Mouse (Mus musculus): Measurements from ENCODE around the gene Astl. TPM values are rescaled to one million over a fixed set of nuclear protein-coding genes. Genes with fewer than 3 reads are reported as not detected.

The Astl gene
- polyA plus RNA-seq, 1 experiment from 2014 or later, result not detected

DNA sequence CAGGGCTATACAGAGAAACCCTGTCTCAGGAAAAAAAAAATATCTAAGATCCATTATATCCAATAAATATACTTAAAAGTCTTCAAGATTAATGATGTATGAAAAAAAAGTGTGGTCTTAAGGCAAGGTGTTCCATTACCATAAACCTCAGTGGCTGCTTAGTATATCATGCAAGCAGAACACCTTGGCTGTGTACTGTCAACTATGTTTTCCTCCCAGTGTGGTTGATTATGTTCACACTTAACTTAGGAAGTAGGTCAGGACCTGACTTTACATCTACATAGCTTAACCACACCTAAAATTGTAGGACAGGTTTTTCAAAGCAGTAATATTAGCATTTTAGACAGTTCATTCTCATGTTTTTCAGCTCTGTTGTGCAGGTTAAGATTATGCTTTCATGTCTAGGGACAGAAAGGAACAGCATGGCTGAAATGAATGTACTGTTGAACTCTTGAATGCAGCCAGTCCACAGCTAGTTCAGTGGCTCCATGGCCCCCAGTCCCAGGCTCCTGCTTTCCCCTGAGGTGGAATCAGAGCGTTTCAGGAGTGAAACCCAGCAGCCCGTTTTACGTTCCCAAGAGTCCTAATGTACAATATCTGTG, 33.7 kb upstream of the Astl start:
- no peak overlapping the region for H3K9ac ChIP-seq (ENCODE audit: low read length)
- H3K4me1 ChIP-seq (ENCODE audit: control insufficient read depth in 2 of 2, insufficient read depth in 2 of 2, low read length in 2 of 2), result no peaks in the 10 kb centered on the region
- 83% methylated on average over 3 of the region's 3 CpGs for WGBS
- H3K9me3 ChIP-seq (ENCODE audit: control insufficient read depth, low read length), result no peaks in the 10 kb centered on the region
- no peaks in the 10 kb centered on the region for H3K27me3 ChIP-seq (ENCODE audit: control insufficient read depth, insufficient read depth, low read length)
- no peak overlapping the region for H3K4me2 ChIP-seq (ENCODE audit: low read length)
- no peak for ATAC-seq (ENCODE audit: insufficient number of reproducible peaks, insufficient read depth, low FRiP score, low read depth)
- no peak overlapping the region for H3K27ac ChIP-seq (replicated peaks in 1 of 2; ENCODE audit: control insufficient read depth in 1 of 2, insufficient read depth in 1 of 2, low read depth in 2 of 2, low read length in 2 of 2)
- H3K36me3 ChIP-seq (ENCODE audit: control insufficient read depth, insufficient read depth, low read length), result peaks cover 26% of the 10 kb centered on the region
- no peak overlapping the region for H3K4me3 ChIP-seq (ENCODE audit: control insufficient read depth in 1 of 2, insufficient read depth in 1 of 2, low read depth in 1 of 2, low read length in 2 of 2)

DNA sequence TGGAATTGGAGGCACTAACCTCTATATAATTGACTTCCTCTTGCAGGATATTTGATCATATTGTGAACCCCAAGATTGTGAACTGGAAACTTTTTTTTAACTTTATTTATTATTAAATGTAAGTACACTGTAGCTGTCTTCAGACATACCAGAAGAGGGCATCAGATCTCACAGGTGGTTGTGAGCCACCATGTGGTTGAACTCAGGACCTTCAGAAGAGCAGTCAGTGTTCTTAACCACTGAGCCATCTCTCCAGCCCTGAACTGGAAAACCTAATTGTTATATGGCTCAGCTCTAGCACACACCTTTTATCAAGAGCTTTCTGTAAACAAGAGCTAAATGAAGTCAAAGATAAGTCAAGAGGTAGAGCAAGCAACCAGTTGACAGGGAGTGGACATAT, 32.3 kb upstream of the Astl start:
- no peaks in the 10 kb centered on the region for H3K9me3 ChIP-seq (ENCODE audit: control insufficient read depth, low read length)
- no peak overlapping the region for H3K27ac ChIP-seq (replicated peaks in 1 of 2; ENCODE audit: control insufficient read depth in 1 of 2, insufficient read depth in 1 of 2, low read depth in 2 of 2, low read length in 2 of 2)
- H3K4me3 ChIP-seq (ENCODE audit: control insufficient read depth in 1 of 2, insufficient read depth in 1 of 2, low read depth in 1 of 2, low read length in 2 of 2), result no peak overlapping the region
- ATAC-seq (ENCODE audit: insufficient number of reproducible peaks, insufficient read depth, low FRiP score, low read depth), result no peak
- H3K4me2 ChIP-seq (ENCODE audit: low read length), result no peak overlapping the region
- H3K4me1 ChIP-seq (ENCODE audit: control insufficient read depth in 2 of 2, insufficient read depth in 2 of 2, low read length in 2 of 2), result no peaks in the 10 kb centered on the region
- no peak overlapping the region for H3K9ac ChIP-seq (ENCODE audit: low read length)
- no peaks in the 10 kb centered on the region for H3K27me3 ChIP-seq (ENCODE audit: control insufficient read depth, insufficient read depth, low read length)
- H3K36me3 ChIP-seq (ENCODE audit: control insufficient read depth, insufficient read depth, low read length), result peaks cover 12% of the 10 kb centered on the region; the same call in 1 of the 2 replicates

DNA sequence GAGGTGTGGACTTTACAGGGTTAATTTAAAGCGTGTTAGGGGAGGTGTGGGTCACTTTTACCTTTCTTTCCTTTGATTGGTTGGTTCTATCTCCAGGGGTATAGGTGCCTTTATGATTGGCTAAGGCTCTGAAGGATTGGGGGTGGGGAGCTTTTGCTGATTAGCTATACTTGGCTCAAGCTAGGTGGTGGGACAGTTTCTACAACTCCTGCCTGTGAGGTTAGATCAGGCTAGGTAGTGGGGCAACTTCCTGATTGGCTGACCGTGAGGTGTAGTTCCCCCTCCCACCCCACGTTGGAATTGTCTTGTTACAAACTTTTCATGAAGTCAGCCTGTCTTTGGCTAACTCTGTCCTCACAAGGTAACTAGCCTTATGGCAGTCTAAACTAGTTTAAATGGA, 31.3 kb upstream of the Astl start:
- Histone ChIP-seq H3K27me3 (ENCODE audit: control insufficient read depth, insufficient read depth, low read length) (no peaks in the 10 kb centered on the region), H3K9me3 (ENCODE audit: control insufficient read depth, low read length) (no peaks in the 10 kb centered on the region), H3K4me1 (ENCODE audit: control insufficient read depth in 2 of 2, insufficient read depth in 2 of 2, low read length in 2 of 2) (no peaks in the 10 kb centered on the region), H3K9ac (ENCODE audit: low read length) (no peak overlapping the region), H3K36me3 (ENCODE audit: control insufficient read depth, insufficient read depth, low read length) (peaks cover 2% of the 10 kb centered on the region; the same call in 1 of the 2 replicates), H3K4me3 (ENCODE audit: control insufficient read depth in 1 of 2, insufficient read depth in 1 of 2, low read depth in 1 of 2, low read length in 2 of 2) (no peak overlapping the region), H3K4me2 (ENCODE audit: low read length) (no peak overlapping the region), H3K27ac (replicated peaks in 1 of 2; ENCODE audit: control insufficient read depth in 1 of 2, insufficient read depth in 1 of 2, low read depth in 2 of 2, low read length in 2 of 2) (no peak overlapping the region)
- no peak for ATAC-seq (ENCODE audit: insufficient number of reproducible peaks, insufficient read depth, low FRiP score, low read depth)
- WGBS, result 49% methylated on average over 3 of the region's 3 CpGs

DNA sequence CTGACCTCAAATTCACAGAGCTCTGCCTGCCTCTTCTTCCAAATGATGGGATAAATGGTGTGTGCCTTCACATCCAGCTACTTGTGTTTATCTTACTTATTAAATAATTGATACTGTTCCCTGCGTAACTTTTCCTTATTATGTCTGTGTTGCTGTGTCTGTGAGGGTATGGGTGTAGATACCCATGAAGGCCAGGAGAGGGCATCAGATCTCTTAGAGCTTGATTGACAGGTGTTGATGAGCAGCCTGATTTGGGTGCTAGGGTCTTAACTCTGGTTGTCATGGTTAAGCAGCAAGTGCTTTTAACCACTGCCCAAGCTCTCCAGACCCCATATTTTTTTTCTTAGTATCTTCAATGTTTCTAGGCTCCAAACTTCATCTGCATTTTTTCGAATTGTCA, 29.8 kb upstream of the Astl start:
- H3K4me1 ChIP-seq (ENCODE audit: control insufficient read depth in 2 of 2, insufficient read depth in 2 of 2, low read length in 2 of 2), result 0 out of 4 replicates have a peak, but pooled peaks cover 0 to under 1% of the 10 kb centered on the region in 2 experiments
- H3K36me3 ChIP-seq (ENCODE audit: control insufficient read depth, insufficient read depth, low read length), result no peaks in the 10 kb centered on the region
- H3K9ac ChIP-seq (ENCODE audit: low read length), result no peak overlapping the region
- no peak overlapping the region for H3K27ac ChIP-seq (replicated peaks in 1 of 2; ENCODE audit: control insufficient read depth in 1 of 2, insufficient read depth in 1 of 2, low read depth in 2 of 2, low read length in 2 of 2)
- H3K27me3 ChIP-seq (ENCODE audit: control insufficient read depth, insufficient read depth, low read length), result no peaks in the 10 kb centered on the region
- 94% methylated on average over 2 of the region's 2 CpGs for WGBS
- no peak overlapping the region for H3K4me2 ChIP-seq (ENCODE audit: low read length)
- no peak for ATAC-seq (ENCODE audit: insufficient number of reproducible peaks, insufficient read depth, low FRiP score, low read depth)
- H3K9me3 ChIP-seq (ENCODE audit: control insufficient read depth, low read length), result no peaks in the 10 kb centered on the region
- no peak overlapping the region for H3K4me3 ChIP-seq (ENCODE audit: control insufficient read depth in 1 of 2, insufficient read depth in 1 of 2, low read depth in 1 of 2, low read length in 2 of 2)

DNA sequence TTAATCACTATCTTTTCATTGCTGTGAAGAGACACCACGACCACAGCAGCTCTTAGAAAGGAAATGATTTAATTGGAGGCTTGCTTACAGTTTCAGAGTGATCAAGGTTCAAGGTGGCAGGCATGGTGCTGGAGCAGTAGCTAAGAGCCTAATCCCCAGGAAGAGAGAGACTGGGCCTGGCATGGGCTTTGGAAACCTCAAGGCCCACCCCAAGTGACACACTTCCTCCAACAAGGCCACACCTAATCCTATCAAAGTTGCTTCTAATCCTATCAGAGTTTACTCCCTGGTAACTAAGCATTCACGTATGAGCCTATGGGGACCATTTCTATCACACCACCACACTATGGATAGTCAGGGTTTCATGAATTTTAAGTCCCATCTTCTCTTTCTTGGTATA, 28.2 kb upstream of the Astl start:
- ATAC-seq (ENCODE audit: insufficient number of reproducible peaks, insufficient read depth, low FRiP score, low read depth), result no peak
- 33% methylated on average over 2 of the region's 2 CpGs for WGBS
- Histone ChIP-seq H3K27ac (replicated peaks in 1 of 2; ENCODE audit: control insufficient read depth in 1 of 2, insufficient read depth in 1 of 2, low read depth in 2 of 2, low read length in 2 of 2) (no peak overlapping the region), H3K36me3 (ENCODE audit: control insufficient read depth, insufficient read depth, low read length) (no peaks in the 10 kb centered on the region), H3K4me2 (ENCODE audit: low read length) (no peak overlapping the region), H3K27me3 (ENCODE audit: control insufficient read depth, insufficient read depth, low read length) (no peaks in the 10 kb centered on the region), H3K9ac (ENCODE audit: low read length) (no peak overlapping the region), H3K4me3 (ENCODE audit: control insufficient read depth in 1 of 2, insufficient read depth in 1 of 2, low read depth in 1 of 2, low read length in 2 of 2) (no peak overlapping the region), H3K4me1 (ENCODE audit: control insufficient read depth in 2 of 2, insufficient read depth in 2 of 2, low read length in 2 of 2) (0 out of 4 replicates have a peak, but pooled peaks cover 2 to 4% of the 10 kb centered on the region in 2 experiments), H3K9me3 (ENCODE audit: control insufficient read depth, low read length) (no peaks in the 10 kb centered on the region)

DNA sequence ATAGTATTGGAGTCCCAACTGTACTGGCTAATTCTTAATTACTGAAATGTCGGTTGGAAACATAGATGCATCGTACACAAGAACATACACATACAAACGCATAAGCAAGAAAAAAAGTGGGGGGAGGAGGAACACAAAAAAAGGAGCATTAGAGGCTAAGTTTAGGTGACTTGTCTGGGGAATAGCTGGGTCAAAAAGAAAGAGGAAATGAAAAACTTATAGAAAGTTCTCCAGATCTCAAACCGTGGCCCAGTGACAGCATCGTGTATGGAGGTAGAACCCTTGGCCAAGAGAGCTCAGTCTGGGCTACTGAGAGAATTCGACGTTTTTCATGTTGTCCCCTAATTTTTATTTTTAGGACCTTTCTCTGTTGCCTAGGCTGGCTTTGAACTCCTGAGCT, 27.8 kb upstream of the Astl start:
- ATAC-seq (ENCODE audit: insufficient number of reproducible peaks, insufficient read depth, low FRiP score, low read depth), result no peak
- Histone ChIP-seq H3K9me3 (ENCODE audit: control insufficient read depth, low read length) (no peaks in the 10 kb centered on the region), H3K36me3 (ENCODE audit: control insufficient read depth, insufficient read depth, low read length) (no peaks in the 10 kb centered on the region), H3K4me1 (ENCODE audit: control insufficient read depth in 2 of 2, insufficient read depth in 2 of 2, low read length in 2 of 2) (0 out of 4 replicates have a peak, but pooled peaks cover 2 to 4% of the 10 kb centered on the region in 2 experiments), H3K27ac (replicated peaks in 1 of 2; ENCODE audit: control insufficient read depth in 1 of 2, insufficient read depth in 1 of 2, low read depth in 2 of 2, low read length in 2 of 2) (no peak overlapping the region), H3K4me2 (ENCODE audit: low read length) (no peak overlapping the region), H3K4me3 (ENCODE audit: control insufficient read depth in 1 of 2, insufficient read depth in 1 of 2, low read depth in 1 of 2, low read length in 2 of 2) (no peak overlapping the region), H3K9ac (ENCODE audit: low read length) (no peak overlapping the region), H3K27me3 (ENCODE audit: control insufficient read depth, insufficient read depth, low read length) (no peaks in the 10 kb centered on the region)
- WGBS, result 85% methylated on average over 7 of the region's 7 CpGs

DNA sequence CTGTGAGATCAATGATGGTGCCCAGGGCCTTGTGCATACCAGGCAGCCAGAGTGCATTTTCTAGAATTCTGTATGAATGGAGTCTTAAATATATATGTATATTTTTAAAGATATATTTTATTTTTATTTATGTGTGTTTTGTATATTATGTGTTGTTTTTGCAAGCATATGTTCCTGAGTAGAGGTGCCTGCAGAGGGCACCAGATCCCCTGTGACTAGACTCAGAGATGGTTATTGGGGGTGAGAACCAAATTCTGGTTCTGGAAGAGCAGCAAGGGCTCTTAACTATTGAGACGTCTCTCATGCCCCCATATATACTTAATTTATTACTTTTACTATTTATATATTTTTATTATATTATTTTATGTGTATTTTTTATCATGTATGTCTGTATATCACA, 27.2 kb upstream of the Astl start:
- H3K27me3 ChIP-seq (ENCODE audit: control insufficient read depth, insufficient read depth, low read length), result no peaks in the 10 kb centered on the region
- 86% methylated on average over 1 of the region's 1 CpGs for WGBS
- no peak overlapping the region for H3K4me3 ChIP-seq (ENCODE audit: control insufficient read depth in 1 of 2, insufficient read depth in 1 of 2, low read depth in 1 of 2, low read length in 2 of 2)
- ATAC-seq (ENCODE audit: insufficient number of reproducible peaks, insufficient read depth, low FRiP score, low read depth), result no peak
- H3K4me2 ChIP-seq (ENCODE audit: low read length), result no peak overlapping the region
- H3K27ac ChIP-seq (replicated peaks in 1 of 2; ENCODE audit: control insufficient read depth in 1 of 2, insufficient read depth in 1 of 2, low read depth in 2 of 2, low read length in 2 of 2), result no peak overlapping the region
- no peak overlapping the region for H3K9ac ChIP-seq (ENCODE audit: low read length)
- 0 out of 4 replicates have a peak, but pooled peaks cover 2 to 4% of the 10 kb centered on the region in 2 experiments for H3K4me1 ChIP-seq (ENCODE audit: control insufficient read depth in 2 of 2, insufficient read depth in 2 of 2, low read length in 2 of 2)
- no peaks in the 10 kb centered on the region for H3K36me3 ChIP-seq (ENCODE audit: control insufficient read depth, insufficient read depth, low read length)
- H3K9me3 ChIP-seq (ENCODE audit: control insufficient read depth, low read length), result no peaks in the 10 kb centered on the region

DNA sequence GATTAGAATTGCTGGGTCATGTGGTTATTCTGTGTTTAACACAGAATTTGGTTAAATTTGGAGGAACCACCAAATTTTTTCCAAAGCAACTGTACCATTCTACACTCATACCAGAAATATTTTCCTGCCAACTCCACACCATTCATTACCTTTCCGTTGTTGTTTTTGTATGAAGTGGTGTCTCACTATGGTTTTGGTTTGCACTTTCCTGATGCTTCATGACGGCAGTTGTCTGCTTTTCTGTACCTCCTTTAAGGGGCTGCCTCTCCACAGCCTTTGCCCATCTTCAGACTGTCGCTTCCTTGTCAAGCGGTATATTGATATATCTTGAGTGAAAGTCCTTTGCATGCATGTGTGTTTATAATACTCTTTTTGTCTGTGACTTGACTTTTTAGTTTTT, 25.6 kb upstream of the Astl start:
- ATAC-seq (ENCODE audit: insufficient number of reproducible peaks, insufficient read depth, low FRiP score, low read depth), result no peak
- Histone ChIP-seq H3K4me1 (ENCODE audit: control insufficient read depth in 2 of 2, insufficient read depth in 2 of 2, low read length in 2 of 2) (0 out of 4 replicates have a peak, but pooled peaks cover 2 to 4% of the 10 kb centered on the region in 2 experiments), H3K27ac (replicated peaks in 1 of 2; ENCODE audit: control insufficient read depth in 1 of 2, insufficient read depth in 1 of 2, low read depth in 2 of 2, low read length in 2 of 2) (no peak overlapping the region), H3K36me3 (ENCODE audit: control insufficient read depth, insufficient read depth, low read length) (no peaks in the 10 kb centered on the region), H3K27me3 (ENCODE audit: control insufficient read depth, insufficient read depth, low read length) (no peaks in the 10 kb centered on the region), H3K4me2 (ENCODE audit: low read length) (no peak overlapping the region), H3K9ac (ENCODE audit: low read length) (no peak overlapping the region), H3K9me3 (ENCODE audit: control insufficient read depth, low read length) (no peaks in the 10 kb centered on the region), H3K4me3 (ENCODE audit: control insufficient read depth in 1 of 2, insufficient read depth in 1 of 2, low read depth in 1 of 2, low read length in 2 of 2) (no peak overlapping the region)
- WGBS, result 90% methylated on average over 4 of the region's 4 CpGs

Data from heart, embryonic 14.5 days (tissue).